Mouse (Mus musculus) liver, embryonic 15.5 days (tissue): ENCODE data around the gene Drap1. TPM values are rescaled to one million over a fixed set of nuclear protein-coding genes. Genes with fewer than 3 reads are reported as not detected.

Source experiments
- ATAC-seq: fragments of 200-750 bp; cut with Nextera tagmentation; 2 replicates; pipeline ENCODE4 v1.8.0; 2017; ENCODE audit warnings: moderate number of reproducible peaks, mild to moderate bottlenecking, moderate library complexity; ENCODE audit not compliant: insufficient read depth
- H3K27ac ChIP-seq: fragments of 300-500 bp; sonication (generic); replicated peaks from 2 replicates; pipeline ENCODE4 v1.5.1; 2015; ENCODE audit warnings: mild to moderate bottlenecking, inconsistent platforms
- H3K27me3 ChIP-seq: fragments of 300-500 bp; sonication (generic); 2 replicates; pipeline ENCODE4 v1.6.1; 2015; ENCODE audit warnings: mild to moderate bottlenecking, inconsistent platforms
- H3K36me3 ChIP-seq: fragments of 300-500 bp; sonication (generic); replicated peaks from 2 replicates; pipeline ENCODE4 v1.6.1; 2015; ENCODE audit warnings: moderate library complexity, mild to moderate bottlenecking, inconsistent platforms
- H3K4me1 ChIP-seq: fragments of 300-500 bp; sonication (generic); replicated peaks from 2 replicates; pipeline ENCODE4 v1.6.1; 2015; ENCODE audit warnings: inconsistent platforms
- H3K4me2 ChIP-seq: fragments of 300-500 bp; sonication (generic); 2 replicates; pipeline ENCODE4 v1.6.1; 2015; ENCODE audit warnings: moderate library complexity, mild to moderate bottlenecking, inconsistent platforms
- H3K4me3 ChIP-seq: fragments of 300-500 bp; sonication (generic); replicated peaks from 2 replicates; pipeline ENCODE4 v1.5.1; 2015; ENCODE audit warnings: mild to moderate bottlenecking, inconsistent platforms
- H3K9ac ChIP-seq: fragments of 300-500 bp; sonication (generic); 2 replicates; pipeline ENCODE4 v1.6.1; 2015; ENCODE audit warnings: moderate library complexity, mild to moderate bottlenecking, inconsistent platforms
- H3K9me3 ChIP-seq: fragments of 300-500 bp; sonication (generic); replicated peaks from 2 replicates; pipeline ENCODE4 v1.6.1; 2016; ENCODE audit warnings: inconsistent platforms
- WGBS: fragments of 180-500 bp; shearing (Covaris S2); methylation state at CpG from one replicate; pipeline ENCODE4 v1.1.7; 2015; ENCODE audit warnings: mixed read lengths; ENCODE audit not compliant: insufficient replicate concordance; 5-methylcytosine and 5-hydroxymethylcytosine counted together
- polyA plus RNA-seq: library from polyadenylated mRNA; unstranded; fragments of >200 nt; fragmentation: Nextera tagmentation; extraction: Ambion mirVana; gene quantifications from 2 replicates; pipeline ENCODE4 v1.2.1, GENCODE M21; 2015

Drap1 gene
- polyA plus RNA-seq, 1 experiment from 2014 or later, result 64.6 TPM

GRCm38 (mm10) chr19:5374748-5375147 lies 50.0 kb downstream of the Drap1 start:
- ATAC-seq, result no peak
- peaks cover 69% of the 10 kb centered on the region for H3K36me3 ChIP-seq
- WGBS, result 64% methylated on average over 4 of the region's 4 CpGs

GRCm38 (mm10) chr19:5374177-5374576 lies 50.6 kb downstream of the Drap1 start:
- no peak for ATAC-seq
- H3K27ac ChIP-seq, result no peak overlapping the region
- peaks cover 69% of the 10 kb centered on the region for H3K36me3 ChIP-seq

More at GRCm38 (mm10) chr19:5374748-5375147, 50.0 kb downstream of the Drap1 start:
- Histone ChIP-seq H3K27ac (no peak overlapping the region), H3K4me1 (no peaks in the 10 kb centered on the region), H3K4me3 (no peak overlapping the region), H3K9me3 (no peaks in the 10 kb centered on the region), H3K9ac (no peak overlapping the region), H3K4me2 (no peak overlapping the region), H3K27me3 (no peaks in the 10 kb centered on the region)

More at GRCm38 (mm10) chr19:5374177-5374576, 50.6 kb downstream of the Drap1 start:
- H3K4me2 ChIP-seq, result no peak overlapping the region
- no peaks in the 10 kb centered on the region for H3K27me3 ChIP-seq
- 75% methylated on average over 4 of the region's 4 CpGs for WGBS
- no peak overlapping the region for H3K4me3 ChIP-seq
- H3K9me3 ChIP-seq, result no peaks in the 10 kb centered on the region
- H3K9ac ChIP-seq, result no peak overlapping the region
- no peaks in the 10 kb centered on the region for H3K4me1 ChIP-seq

Other genes with a start within 250 kb of the Drap1 start
- gene Pacs1, start 151.9 kb downstream of the Drap1 start, polyA plus RNA-seq, result 8.6 TPM in 2 replicates
- gene Sf3b2, start 129.5 kb downstream of the Drap1 start, polyA plus RNA-seq, result 113 and 114 TPM in 2 replicates
- 0.06 and 0.09 TPM in 2 replicates for gene Gal3st3, start 126.6 kb downstream of the Drap1 start, polyA plus RNA-seq
- gene Catsper1, start 89.2 kb downstream of the Drap1 start, polyA plus RNA-seq, result not detected in 2 replicates
- not detected in 2 replicates for gene Cst6, start 75.4 kb downstream of the Drap1 start, polyA plus RNA-seq
- 26.0 and 26.5 TPM in 2 replicates for gene Eif1ad, start 58.2 kb downstream of the Drap1 start, polyA plus RNA-seq
- gene Banf1, start 57.8 kb downstream of the Drap1 start, polyA plus RNA-seq, result 216 and 231 TPM in 2 replicates
- gene Sart1, start 36.3 kb downstream of the Drap1 start, polyA plus RNA-seq, result 26.5 and 31.5 TPM in 2 replicates
- gene Tsga10ip, start 22.5 kb downstream of the Drap1 start, polyA plus RNA-seq, result 0.46 TPM in 1 of 2 replicates, not detected in the other
- 17.6 and 19.8 TPM in 2 replicates for gene AI837181, start 165 bp upstream of the Drap1 start, polyA plus RNA-seq
- not detected in 2 replicates for gene Fosl1, start 22.6 kb upstream of the Drap1 start, polyA plus RNA-seq
- gene Ccdc85b, start 32.9 kb upstream of the Drap1 start, polyA plus RNA-seq, result 1.6 TPM in 2 replicates
- 25.3 and 28.6 TPM in 2 replicates for gene Fibp, start 35.6 kb upstream of the Drap1 start, polyA plus RNA-seq
- 0.53 and 0.54 TPM in 2 replicates for gene Ctsw, start 43.5 kb upstream of the Drap1 start, polyA plus RNA-seq
- gene Efemp2, start 49.0 kb upstream of the Drap1 start, polyA plus RNA-seq, result 16.0 and 17.5 TPM in 2 replicates
- gene Mus81, start 63.4 kb upstream of the Drap1 start, polyA plus RNA-seq, result 14.0 and 16.4 TPM in 2 replicates
- gene Cfl1, start 65.5 kb upstream of the Drap1 start, polyA plus RNA-seq, result 992 and 1,073 TPM in 2 replicates
- 0.12 TPM in 1 of 2 replicates, not detected in the other for gene 1700020D05Rik, start 78.8 kb upstream of the Drap1 start, polyA plus RNA-seq
- gene Snx32, start 85.6 kb upstream of the Drap1 start, polyA plus RNA-seq, result 6.8 and 7.0 TPM in 2 replicates
- gene Ovol1, start 135.7 kb upstream of the Drap1 start, polyA plus RNA-seq, result 0.05 TPM in 1 of 2 replicates, not detected in the other
- gene Ap5b1, start 143.0 kb upstream of the Drap1 start, polyA plus RNA-seq, result 3.6 and 4.0 TPM in 2 replicates
- gene Rnaseh2c, start 176.9 kb upstream of the Drap1 start, polyA plus RNA-seq, result 100 and 122 TPM in 2 replicates
- 16.2 and 17.4 TPM in 2 replicates for gene Kat5, start 185.3 kb upstream of the Drap1 start, polyA plus RNA-seq
- gene Rela, start 212.5 kb upstream of the Drap1 start, polyA plus RNA-seq, result 23.3 and 24.2 TPM in 2 replicates
- 28.2 and 32.5 TPM in 2 replicates for gene Sipa1, start 238.7 kb upstream of the Drap1 start, polyA plus RNA-seq